In genomic region chr5:105636484-105637191, GRCm38 (mm10) we compare ENCODE assay signal across 11 mouse cellular contexts.
A peak's percentile ranks its signal among the peaks of the same experiment; 100 is the strongest.
DNase-seq lines count a peak whose midpoint lies in the region; ATAC-seq and TF ChIP-seq lines count a peak whose summit lies in the region.
"Had no signal": no experiment of that assay in that cellular context is flagged by ENCODE, and none has a peak within 500 bp of the region (broad histone marks: within the 10 kb centered on the region; RNA-seq: fewer than 3 reads in every experiment).

No protein-coding gene starts in this region.

- H3K36me3 ChIP-seq in kidney, embryonic 16.5 days (ENCODE audit: insufficient read depth, low read length): no peaks in the 10 kb centered on the region
- H3K36me3 ChIP-seq in heart, embryonic 12.5 days: no peaks in the 10 kb centered on the region
- no peaks in the 10 kb centered on the region for H3K36me3 ChIP-seq in thymus, adult 2 months (ENCODE audit: control insufficient read depth, insufficient read depth, low read length)
- no peaks in the 10 kb centered on the region for H3K36me3 ChIP-seq in neural tube, embryonic 15.5 days

- no peak for TF ChIP-seq POLR2A in thymus, adult 2 months (IDR thresholded peaks at IDR 0.05; ENCODE audit: control insufficient read depth, extremely low read depth, insufficient read depth, low read length, poor library complexity)

- ATAC-seq in kidney, embryonic 16.5 days (ENCODE audit: low FRiP score, low TSS enrichment): peak; percentile 31; the same call in 1 of the 2 replicates
- 0 out of 2 replicates have a peak, but pooled peaks have one; percentile 53 for ATAC-seq in heart, embryonic 12.5 days (ENCODE audit: insufficient number of reproducible peaks, low FRiP score)
- no peak for ATAC-seq in neural tube, embryonic 15.5 days (ENCODE audit: low FRiP score)
- ATAC-seq: forebrain, embryonic 13.5 days; intestine, embryonic 16.5 days had no signal

- H3K27me3 ChIP-seq in kidney, embryonic 16.5 days (ENCODE audit: insufficient read depth, low read length): no peaks in the 10 kb centered on the region
- H3K27me3 ChIP-seq in heart, embryonic 12.5 days (replicated peaks): no peaks in the 10 kb centered on the region
- no peaks in the 10 kb centered on the region for H3K27me3 ChIP-seq in thymus, adult 2 months (ENCODE audit: control insufficient read depth, insufficient read depth, low read length)
- no peaks in the 10 kb centered on the region for H3K27me3 ChIP-seq in neural tube, embryonic 15.5 days (replicated peaks)
- H3K27me3 ChIP-seq: forebrain, embryonic 13.5 days had no signal

- no peak overlapping the region for H3K4me3 ChIP-seq in kidney, embryonic 16.5 days (ENCODE audit: low read length)
- H3K4me3 ChIP-seq in heart, embryonic 12.5 days: no peak overlapping the region
- H3K4me3 ChIP-seq in thymus, adult 2 months (ENCODE audit: control insufficient read depth, insufficient read depth, low read length): no peak overlapping the region
- H3K4me3 ChIP-seq in neural tube, embryonic 15.5 days (replicated peaks): no peak overlapping the region
- H3K4me3 ChIP-seq: forebrain, embryonic 13.5 days had no signal

- H3K27ac ChIP-seq in kidney, embryonic 16.5 days (ENCODE audit: low read length): no peak overlapping the region
- H3K27ac ChIP-seq in heart, embryonic 12.5 days (ENCODE audit: poor library complexity, severe bottlenecking): no peak overlapping the region
- peak overlapping the region; percentile 41; the same call in 1 of the 2 replicates for H3K27ac ChIP-seq in thymus, adult 2 months (ENCODE audit: control insufficient read depth, insufficient read depth, low read length)
- no peak overlapping the region for H3K27ac ChIP-seq in neural tube, embryonic 15.5 days (replicated peaks)
- H3K27ac ChIP-seq: forebrain, embryonic 13.5 days had no signal

- no peak for DNase-seq in kidney, postnatal 36 days
- DNase-seq in Muller cell, postnatal 12 days (ENCODE audit: inconsistent ontology term): peak; percentile 78
- DNase-seq in thymus, adult 2 months: peak; percentile 53
- no peak for DNase-seq in cerebellum, adult 8-10 months
- no peak for DNase-seq in frontal cortex, postnatal 14 days (ENCODE audit: low spot score in 2 of 2)
- DNase-seq: spleen, adult 18-20 months had no signal

- TF ChIP-seq CTCF in thymus, adult 2 months (IDR thresholded peaks at IDR 0.05; ENCODE audit: borderline replicate concordance, control insufficient read depth, extremely low read depth, insufficient read depth, low read length, poor library complexity): no peak

- H3K9me3 ChIP-seq in kidney, embryonic 16.5 days (ENCODE audit: low read length): no peaks in the 10 kb centered on the region
- H3K9me3 ChIP-seq in heart, embryonic 12.5 days (replicated peaks): no peaks in the 10 kb centered on the region
- no peaks in the 10 kb centered on the region for H3K9me3 ChIP-seq in neural tube, embryonic 15.5 days (replicated peaks)
- H3K9me3 ChIP-seq: forebrain, embryonic 13.5 days had no signal

- no peak overlapping the region for H3K9ac ChIP-seq in kidney, embryonic 16.5 days (replicated peaks; ENCODE audit: low read length)
- no peak overlapping the region for H3K9ac ChIP-seq in heart, embryonic 12.5 days
- H3K9ac ChIP-seq in neural tube, embryonic 15.5 days (replicated peaks): no peak overlapping the region
- H3K9ac ChIP-seq: forebrain, embryonic 13.5 days had no signal

- no peak overlapping the region for H3K4me2 ChIP-seq in kidney, embryonic 16.5 days (replicated peaks; ENCODE audit: low read depth, low read length)
- no peak overlapping the region for H3K4me2 ChIP-seq in heart, embryonic 12.5 days
- no peak overlapping the region for H3K4me2 ChIP-seq in neural tube, embryonic 15.5 days
- H3K4me2 ChIP-seq: forebrain, embryonic 13.5 days had no signal

- H3K4me1 ChIP-seq in kidney, embryonic 16.5 days (ENCODE audit: insufficient read depth, low read length): no peaks in the 10 kb centered on the region
- H3K4me1 ChIP-seq in heart, embryonic 12.5 days (replicated peaks): peaks cover 4% of the 10 kb centered on the region; the same call in 1 of the 2 replicates
- H3K4me1 ChIP-seq in thymus, adult 2 months (replicated peaks; ENCODE audit: control insufficient read depth, insufficient read depth, low read length): peaks cover 49% of the 10 kb centered on the region
- H3K4me1 ChIP-seq in neural tube, embryonic 15.5 days: no peaks in the 10 kb centered on the region
- H3K4me1 ChIP-seq: forebrain, embryonic 13.5 days had no signal

- WGBS in kidney, embryonic 16.5 days: 80% methylated on average over 11 of the region's 11 CpGs
- WGBS in heart, embryonic 12.5 days: 67% methylated on average over 11 of the region's 11 CpGs
- WGBS in thymus, adult 2 months: 60% methylated on average over 11 of the region's 11 CpGs
- 86% methylated on average over 11 of the region's 11 CpGs for WGBS in neural tube, embryonic 15.5 days

Comparison
In these comparisons a context has a peak if more than half of its experiments do, and no peak if none do; other contexts are left out.
1. DNase-seq: peak in Muller cell, postnatal 12 days (single experiment) and thymus, adult 2 months (single experiment); none in kidney, postnatal 36 days (0 of 2), cerebellum, adult 8-10 months (single experiment) and frontal cortex, postnatal 14 days (0 of 2).